Mouse (Mus musculus): ENCODE results near the gene Lmcd1. TPM values are rescaled to one million over a fixed set of nuclear protein-coding genes. Genes with fewer than 3 reads are reported as not detected.

The Lmcd1 gene
- polyA plus RNA-seq, 1 experiment from 2014 or later = 69.3 TPM

DNA sequence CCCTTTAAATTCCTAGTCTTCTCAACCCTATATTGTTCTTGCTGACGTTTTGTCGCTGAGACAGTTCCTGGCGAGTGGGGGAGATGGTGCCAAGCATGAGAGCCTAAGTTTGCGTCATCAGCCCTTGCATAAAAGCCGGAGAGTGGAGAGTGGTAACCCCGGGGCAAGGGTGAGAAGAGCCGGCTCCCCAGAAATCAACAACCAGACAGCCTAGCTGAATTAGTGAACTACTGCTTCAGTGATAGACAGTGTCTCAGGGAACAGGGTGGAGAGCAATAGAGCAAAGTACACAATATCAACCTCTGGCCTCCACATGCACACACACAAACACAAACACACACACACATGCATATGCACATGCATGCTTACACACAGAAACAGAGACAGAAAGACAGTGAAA, 26.6 kb downstream of the Lmcd1 start:
- no peak for TF ChIP-seq CTCF (IDR thresholded peaks at IDR 0.05)
- no peak for TF ChIP-seq EP300 (IDR thresholded peaks at IDR 0.05)
- no peak overlapping the region for H3K9ac ChIP-seq (replicated peaks; ENCODE audit: low read depth)
- H3K4me1 ChIP-seq (ENCODE audit: insufficient read depth, low read depth, low read length) = no peaks in the 10 kb centered on the region
- no peaks in the 10 kb centered on the region for H3K36me3 ChIP-seq (ENCODE audit: insufficient read depth, low read length)
- 69% methylated on average over 7 of the region's 7 CpGs for WGBS
- H3K4me2 ChIP-seq (replicated peaks; ENCODE audit: low read depth, low read length) = no peak overlapping the region
- no peaks in the 10 kb centered on the region for H3K27me3 ChIP-seq (replicated peaks; ENCODE audit: insufficient read depth, low read length)
- ATAC-seq = no peak
- no peak overlapping the region for H3K27ac ChIP-seq (ENCODE audit: low read length)
- H3K9me3 ChIP-seq (ENCODE audit: low read length) = no peaks in the 10 kb centered on the region
- no peak for DNase-seq (ENCODE audit: low spot score)
- no peak overlapping the region for H3K4me3 ChIP-seq (ENCODE audit: low read depth, low read length)

DNA sequence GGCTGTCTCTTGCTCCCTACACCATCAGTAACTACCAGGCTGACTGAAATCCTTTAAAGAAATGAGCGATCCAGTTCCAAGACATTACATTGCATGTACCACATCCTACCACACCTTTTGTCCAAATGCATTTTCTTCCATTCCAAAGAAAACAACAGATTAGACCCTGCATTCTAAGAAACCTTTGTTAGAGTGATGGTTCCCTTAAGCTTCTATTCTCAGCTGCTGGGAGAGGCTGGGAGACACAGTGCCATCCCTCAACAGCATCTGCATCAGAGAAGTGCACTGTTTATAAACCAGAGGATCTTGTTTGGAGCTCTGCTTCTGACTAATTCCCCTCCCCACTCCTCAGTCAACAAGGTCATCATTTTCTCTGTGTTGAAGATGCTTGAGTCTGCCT, 27.1 kb downstream of the Lmcd1 start:
- Histone ChIP-seq H3K36me3 (ENCODE audit: insufficient read depth, low read length) (no peaks in the 10 kb centered on the region), H3K4me2 (replicated peaks; ENCODE audit: low read depth, low read length) (no peak overlapping the region)
- 87% methylated on average over 1 of the region's 1 CpGs for WGBS

DNA sequence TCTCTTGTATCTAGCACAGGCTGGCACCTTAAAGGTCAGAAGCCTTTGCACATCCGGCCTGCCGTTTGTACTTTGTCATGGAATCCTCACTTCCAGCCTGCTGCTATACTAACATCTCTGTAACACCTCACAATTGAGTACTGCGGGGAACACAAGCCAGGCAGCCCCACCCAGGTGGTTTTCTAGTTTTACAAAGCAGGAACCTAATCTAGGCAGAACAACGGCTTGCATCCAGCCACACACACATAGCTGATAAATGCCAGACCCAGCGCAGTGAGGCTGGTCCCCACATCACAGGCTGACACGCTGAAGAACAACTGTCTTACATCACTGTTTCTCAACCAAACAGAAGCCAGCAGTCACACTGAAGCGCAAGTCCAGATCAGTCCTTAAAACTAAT, 28.7 kb downstream of the Lmcd1 start:
- Histone ChIP-seq H3K27me3 (replicated peaks; ENCODE audit: insufficient read depth, low read length) (no peaks in the 10 kb centered on the region), H3K4me3 (ENCODE audit: low read depth, low read length) (no peak overlapping the region), H3K36me3 (ENCODE audit: insufficient read depth, low read length) (no peaks in the 10 kb centered on the region), H3K9me3 (ENCODE audit: low read length) (no peaks in the 10 kb centered on the region), H3K4me2 (replicated peaks; ENCODE audit: low read depth, low read length) (no peak overlapping the region), H3K9ac (replicated peaks; ENCODE audit: low read depth) (no peak overlapping the region), H3K4me1 (ENCODE audit: insufficient read depth, low read depth, low read length) (no peaks in the 10 kb centered on the region), H3K27ac (ENCODE audit: low read length) (no peak overlapping the region)
- 53% methylated on average over 7 of the region's 7 CpGs for WGBS
- TF ChIP-seq EP300 (IDR thresholded peaks at IDR 0.05) = no peak
- no peak for TF ChIP-seq CTCF (IDR thresholded peaks at IDR 0.05)
- no peak for ATAC-seq
- no peak for DNase-seq (ENCODE audit: low spot score)

More for the DNA sequence above, 27.1 kb downstream of the Lmcd1 start:
- no peak for DNase-seq (ENCODE audit: low spot score)
- Histone ChIP-seq H3K9me3 (ENCODE audit: low read length) (no peaks in the 10 kb centered on the region), H3K4me1 (ENCODE audit: insufficient read depth, low read depth, low read length) (no peaks in the 10 kb centered on the region), H3K27me3 (replicated peaks; ENCODE audit: insufficient read depth, low read length) (no peaks in the 10 kb centered on the region), H3K4me3 (ENCODE audit: low read depth, low read length) (no peak overlapping the region), H3K27ac (ENCODE audit: low read length) (no peak overlapping the region), H3K9ac (replicated peaks; ENCODE audit: low read depth) (no peak overlapping the region)
- no peak for ATAC-seq
- TF ChIP-seq EP300 (IDR thresholded peaks at IDR 0.05) (no peak), CTCF (IDR thresholded peaks at IDR 0.05) (no peak)

DNA sequence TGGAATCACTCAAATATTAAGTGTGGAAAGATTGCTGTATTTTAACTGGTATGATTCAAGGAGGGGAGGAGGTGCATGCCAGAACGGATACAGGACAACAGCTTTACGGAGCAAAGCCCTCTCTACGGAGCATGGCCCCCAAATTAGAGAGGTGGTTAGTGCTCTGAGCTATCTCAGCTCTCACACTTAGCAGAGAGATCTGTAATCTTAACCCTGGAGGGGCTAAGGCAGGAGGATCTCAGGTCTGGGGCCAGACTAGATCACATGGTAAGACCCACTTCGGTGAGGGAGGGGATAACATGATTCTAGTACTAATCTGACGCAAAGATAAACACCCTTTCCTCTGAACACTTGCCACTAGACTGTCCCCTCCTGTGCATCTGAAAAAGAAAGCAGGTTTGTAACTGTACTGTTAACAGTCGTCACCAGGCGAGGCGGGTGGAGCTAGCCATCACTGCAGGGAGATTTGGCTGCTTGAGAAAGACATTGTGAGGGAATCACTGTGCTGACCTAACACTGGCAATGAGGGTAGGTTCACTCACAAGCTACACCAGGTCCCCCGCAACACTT, 29.3 kb downstream of the Lmcd1 start:
- H3K27ac ChIP-seq (ENCODE audit: low read length) = no peak overlapping the region
- 66% methylated on average over 9 of the region's 9 CpGs for WGBS
- no peak overlapping the region for H3K4me2 ChIP-seq (replicated peaks; ENCODE audit: low read depth, low read length)
- H3K4me3 ChIP-seq (ENCODE audit: low read depth, low read length) = no peak overlapping the region
- H3K9ac ChIP-seq (replicated peaks; ENCODE audit: low read depth) = no peak overlapping the region
- H3K4me1 ChIP-seq (ENCODE audit: insufficient read depth, low read depth, low read length) = no peaks in the 10 kb centered on the region
- no peaks in the 10 kb centered on the region for H3K36me3 ChIP-seq (ENCODE audit: insufficient read depth, low read length)
- H3K27me3 ChIP-seq (replicated peaks; ENCODE audit: insufficient read depth, low read length) = no peaks in the 10 kb centered on the region
- DNase-seq (ENCODE audit: low spot score) (no peak), ATAC-seq (no peak)
- no peaks in the 10 kb centered on the region for H3K9me3 ChIP-seq (ENCODE audit: low read length)
- no peak for TF ChIP-seq EP300 (IDR thresholded peaks at IDR 0.05)
- no peak for TF ChIP-seq CTCF (IDR thresholded peaks at IDR 0.05)

DNA sequence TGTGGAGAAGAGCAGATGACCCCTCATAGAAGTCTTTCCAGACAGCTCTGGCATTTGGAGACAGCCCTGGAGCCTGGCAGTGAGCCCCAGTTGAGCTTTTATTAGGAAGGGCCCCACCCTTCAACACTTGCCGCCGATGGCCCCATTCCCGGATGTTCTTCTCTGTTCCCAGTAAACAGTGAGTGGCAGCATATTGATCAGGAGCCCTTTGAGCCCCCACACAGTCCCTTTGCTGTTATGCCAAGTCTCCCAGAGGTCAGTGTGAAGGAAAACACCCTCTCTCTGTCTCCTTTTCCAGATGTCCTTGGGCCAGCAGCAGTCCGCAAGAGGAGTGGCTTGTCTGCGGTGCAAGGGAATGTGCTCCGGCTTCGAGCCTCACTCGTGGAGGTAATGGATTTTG, 31.2 kb downstream of the Lmcd1 start:
- Histone ChIP-seq H3K27me3 (replicated peaks; ENCODE audit: insufficient read depth, low read length) (no peaks in the 10 kb centered on the region), H3K4me2 (replicated peaks; ENCODE audit: low read depth, low read length) (no peak overlapping the region), H3K9me3 (ENCODE audit: low read length) (no peaks in the 10 kb centered on the region), H3K4me3 (ENCODE audit: low read depth, low read length) (no peak overlapping the region), H3K4me1 (ENCODE audit: insufficient read depth, low read depth, low read length) (no peaks in the 10 kb centered on the region), H3K27ac (ENCODE audit: low read length) (no peak overlapping the region), H3K36me3 (ENCODE audit: insufficient read depth, low read length) (no peaks in the 10 kb centered on the region), H3K9ac (replicated peaks; ENCODE audit: low read depth) (no peak overlapping the region)
- TF ChIP-seq CTCF (IDR thresholded peaks at IDR 0.05) (no peak), EP300 (IDR thresholded peaks at IDR 0.05) (peak; percentile 83)
- WGBS = 30% methylated on average over 8 of the region's 8 CpGs
- DNase-seq (ENCODE audit: low spot score) = peak; percentile 60
- ATAC-seq = peak; percentile 82

DNA sequence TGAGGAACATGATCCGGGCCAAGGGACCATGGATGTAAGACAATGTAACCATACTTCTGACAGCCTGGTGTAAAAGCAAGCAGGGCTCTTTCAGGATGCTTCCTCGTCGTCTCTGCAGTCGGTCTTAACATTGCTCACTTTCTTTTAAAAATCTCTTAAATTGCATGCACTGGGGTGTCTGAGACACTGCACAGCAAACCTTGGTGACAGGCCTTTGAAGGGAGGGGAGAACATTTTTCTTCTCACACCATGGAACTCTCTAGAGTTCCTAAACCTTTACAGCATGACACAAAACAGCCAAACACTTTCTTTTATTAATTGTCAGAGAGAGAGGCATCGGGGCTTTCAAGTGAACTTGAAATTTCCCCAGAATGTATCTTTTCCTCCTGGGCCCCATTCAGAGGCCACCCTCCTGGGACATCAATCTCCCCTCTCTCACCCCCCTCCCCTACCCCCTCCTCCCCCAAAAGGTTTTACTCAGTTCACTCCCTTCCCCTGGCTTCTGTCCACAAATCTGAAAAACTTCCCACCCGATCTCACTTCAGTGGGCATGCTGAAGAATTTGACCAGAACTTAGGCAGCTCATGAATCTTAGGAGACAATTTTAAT, 35.9 kb downstream of the Lmcd1 start:
- DNase-seq (ENCODE audit: low spot score) = no peak
- ATAC-seq = no peak
- WGBS = 48% methylated on average over 6 of the region's 6 CpGs

More for the DNA sequence above, 35.9 kb downstream of the Lmcd1 start:
- TF ChIP-seq CTCF (IDR thresholded peaks at IDR 0.05) (no peak), EP300 (IDR thresholded peaks at IDR 0.05) (no peak)
- Histone ChIP-seq H3K9me3 (ENCODE audit: low read length) (no peaks in the 10 kb centered on the region), H3K36me3 (ENCODE audit: insufficient read depth, low read length) (no peaks in the 10 kb centered on the region), H3K4me1 (ENCODE audit: insufficient read depth, low read depth, low read length) (no peaks in the 10 kb centered on the region), H3K4me3 (ENCODE audit: low read depth, low read length) (no peak overlapping the region), H3K9ac (replicated peaks; ENCODE audit: low read depth) (no peak overlapping the region), H3K4me2 (replicated peaks; ENCODE audit: low read depth, low read length) (no peak overlapping the region), H3K27ac (ENCODE audit: low read length) (no peak overlapping the region), H3K27me3 (replicated peaks; ENCODE audit: insufficient read depth, low read length) (no peaks in the 10 kb centered on the region)

Measured in lung, postnatal 0 days (tissue).